Mouse (Mus musculus): Measurements from ENCODE around the gene Chmp4b.

The Chmp4b gene

GRCm38 (mm10) chr2:154641176-154641575, 10.3 kb upstream of the Chmp4b start:
- no peak for DNase-seq (ENCODE audit: low spot score in 2 of 2)

DNA sequence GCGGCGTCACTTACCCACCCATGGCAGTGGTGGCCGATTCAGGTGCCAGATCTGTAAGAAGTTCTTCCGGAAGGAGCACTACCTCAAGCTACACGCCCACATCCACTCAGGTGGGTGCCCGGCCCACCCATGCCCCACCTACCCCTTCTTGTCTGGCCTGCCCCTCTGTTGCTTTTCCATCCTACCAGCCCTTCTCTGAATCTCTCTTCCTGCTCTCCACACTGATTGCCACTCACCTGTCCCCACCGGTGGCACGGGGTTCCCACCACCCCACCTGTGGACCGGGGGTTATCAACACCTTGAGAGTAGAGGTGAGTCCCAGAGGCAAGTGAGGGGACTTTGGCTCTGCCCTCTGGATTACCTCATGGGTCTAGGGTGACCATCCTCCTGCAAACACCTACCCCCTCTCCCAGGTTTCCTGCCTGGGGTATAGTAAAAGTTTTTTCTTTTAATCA, 9.5 kb upstream of the Chmp4b start:
- DNase-seq (ENCODE audit: low spot score in 2 of 2): no peak

DNA sequence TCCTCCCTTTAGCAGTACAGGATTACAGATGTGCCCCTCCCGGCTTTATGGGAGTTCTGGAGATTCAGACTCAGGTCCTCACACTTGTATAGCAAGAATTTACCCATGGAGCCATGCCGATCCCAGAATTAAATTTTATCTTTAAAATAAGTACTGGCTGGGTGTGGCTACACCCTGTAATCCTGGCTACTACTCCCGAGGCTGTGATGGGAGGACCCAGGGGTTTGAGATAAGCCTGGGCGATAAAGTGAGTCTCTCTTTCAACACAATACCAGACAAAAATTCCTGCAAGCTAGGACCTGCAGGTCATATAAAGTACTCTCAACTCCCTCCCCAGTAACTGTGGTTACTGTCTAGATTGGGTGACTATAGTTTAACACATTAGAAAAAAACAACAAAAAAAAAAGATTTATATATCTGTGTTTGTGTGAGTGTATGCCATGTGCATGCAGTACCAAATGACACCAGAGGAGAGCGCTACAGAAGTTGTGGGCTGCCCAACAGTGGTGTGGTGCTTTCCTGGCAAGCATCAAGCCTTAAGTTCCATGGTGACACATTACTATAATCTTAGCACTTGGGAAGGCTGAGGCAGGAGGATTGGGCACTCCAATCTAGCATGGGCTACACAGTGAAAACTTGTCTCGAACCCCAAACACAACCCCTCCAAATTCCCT, 8.7 kb upstream of the Chmp4b start:
- DNase-seq (ENCODE audit: low spot score in 2 of 2): no peak

DNA sequence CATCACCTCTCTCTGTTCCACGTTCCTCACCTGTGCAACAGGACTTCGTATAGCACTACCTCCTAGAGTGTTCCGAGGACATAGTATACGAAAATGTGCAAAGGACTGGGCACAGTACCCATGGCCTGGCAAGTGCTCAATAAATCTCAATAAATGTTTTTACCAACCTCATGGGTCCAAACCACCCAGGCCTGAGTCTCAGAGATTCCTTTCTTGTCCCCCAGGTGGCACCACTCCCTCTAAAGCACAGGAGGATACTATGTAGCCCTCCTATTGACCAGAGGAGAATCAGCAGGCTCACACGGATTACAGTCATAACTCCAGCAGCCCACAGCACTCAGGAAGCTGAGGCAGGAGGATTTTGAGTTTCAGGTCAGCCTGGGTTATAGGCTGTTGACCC, 4.9 kb upstream of the Chmp4b start:
- peak in 1 of 2 experiments; percentile 61 for DNase-seq (ENCODE audit: low spot score in 2 of 2)

DNA sequence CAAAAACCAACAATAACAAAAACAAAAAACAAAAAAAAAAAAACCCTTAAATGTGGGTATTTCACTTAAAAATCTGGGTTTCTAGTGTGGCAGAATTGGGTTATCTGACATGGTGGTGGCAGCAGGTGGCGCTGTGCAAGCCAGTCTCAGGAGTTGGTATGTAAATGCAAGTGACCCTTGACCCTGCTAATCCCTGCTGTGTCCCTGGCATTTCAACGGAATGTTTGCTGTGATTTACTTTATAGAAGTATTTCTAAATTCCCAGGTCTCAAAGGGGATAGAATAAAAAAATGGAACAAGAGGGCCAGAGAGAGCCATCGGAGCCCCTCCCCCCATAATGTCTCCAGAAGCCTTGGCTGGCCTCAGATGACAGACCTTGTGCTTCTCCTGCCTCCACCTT, 3.4 kb upstream of the Chmp4b start:
- peak in 1 of 2 experiments; percentile 62 for DNase-seq (ENCODE audit: low spot score in 2 of 2)

DNA sequence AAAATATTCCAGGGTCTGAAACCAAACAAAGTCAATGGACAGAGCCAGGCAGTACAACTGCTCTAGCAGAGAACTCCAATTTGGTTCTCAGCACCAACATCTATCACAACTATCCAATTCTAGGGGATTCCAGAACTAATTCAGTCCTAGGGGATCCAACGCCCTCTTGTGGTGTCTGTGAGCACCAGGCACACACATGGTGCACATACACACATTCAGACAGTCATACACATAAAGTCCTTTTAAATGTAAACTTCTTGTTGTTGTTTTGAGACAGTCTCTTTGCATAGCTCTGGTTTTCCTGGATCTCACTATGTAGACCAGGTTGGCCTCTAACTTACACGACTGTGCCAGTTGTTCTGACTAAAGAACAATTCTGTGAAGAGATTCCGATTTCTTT, 1.1 kb upstream of the Chmp4b start:
- no peak for DNase-seq (ENCODE audit: low spot score in 2 of 2)

GRCm38 (mm10) chr2:154654976-154655375, 3.5 kb downstream of the Chmp4b start:
- DNase-seq (ENCODE audit: low spot score in 2 of 2): no peak

GRCm38 (mm10) chr2:154655878-154656414, 4.4 kb downstream of the Chmp4b start:
- no peak for DNase-seq (ENCODE audit: low spot score in 2 of 2)

DNA sequence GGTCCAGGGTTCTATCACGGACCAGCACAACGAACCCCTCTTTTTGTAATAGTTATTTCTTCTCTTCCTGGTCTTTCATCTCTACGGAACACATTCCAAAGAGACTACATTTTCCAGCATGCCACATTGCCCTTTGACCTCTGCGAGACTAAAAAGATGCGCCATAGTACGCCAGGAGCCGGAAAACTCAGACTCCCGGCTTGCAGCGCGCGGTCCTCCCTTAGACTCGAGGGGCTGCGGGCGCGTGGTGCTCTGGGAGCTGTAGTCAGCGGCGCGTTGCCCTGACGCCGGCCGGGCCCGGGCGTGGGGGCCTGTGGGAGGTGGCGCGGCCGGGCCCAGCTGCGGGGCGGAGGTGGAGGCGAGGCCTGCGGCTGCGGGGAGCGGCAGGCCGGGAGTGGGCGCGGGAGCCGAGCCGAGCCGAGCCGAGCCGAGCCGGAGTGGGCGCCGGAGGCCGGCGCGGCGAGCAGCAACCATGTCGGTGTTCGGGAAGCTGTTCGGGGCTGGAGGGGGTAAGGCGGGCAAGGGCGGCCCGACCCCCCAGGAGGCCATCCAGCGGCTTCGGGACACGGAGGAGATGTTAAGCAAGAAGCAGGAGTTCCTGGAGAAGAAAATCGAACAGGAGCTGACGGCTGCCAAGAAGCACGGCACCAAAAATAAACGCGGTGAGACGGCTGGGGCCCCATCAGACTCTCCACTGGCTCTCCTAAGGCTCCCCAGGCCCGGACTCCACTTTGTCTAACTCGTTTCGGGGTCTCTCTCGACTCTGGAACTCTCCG, 5.4 kb downstream of the Chmp4b start:
- DNase-seq (ENCODE audit: low spot score in 2 of 2): peak; percentile 92 to 99

DNA sequence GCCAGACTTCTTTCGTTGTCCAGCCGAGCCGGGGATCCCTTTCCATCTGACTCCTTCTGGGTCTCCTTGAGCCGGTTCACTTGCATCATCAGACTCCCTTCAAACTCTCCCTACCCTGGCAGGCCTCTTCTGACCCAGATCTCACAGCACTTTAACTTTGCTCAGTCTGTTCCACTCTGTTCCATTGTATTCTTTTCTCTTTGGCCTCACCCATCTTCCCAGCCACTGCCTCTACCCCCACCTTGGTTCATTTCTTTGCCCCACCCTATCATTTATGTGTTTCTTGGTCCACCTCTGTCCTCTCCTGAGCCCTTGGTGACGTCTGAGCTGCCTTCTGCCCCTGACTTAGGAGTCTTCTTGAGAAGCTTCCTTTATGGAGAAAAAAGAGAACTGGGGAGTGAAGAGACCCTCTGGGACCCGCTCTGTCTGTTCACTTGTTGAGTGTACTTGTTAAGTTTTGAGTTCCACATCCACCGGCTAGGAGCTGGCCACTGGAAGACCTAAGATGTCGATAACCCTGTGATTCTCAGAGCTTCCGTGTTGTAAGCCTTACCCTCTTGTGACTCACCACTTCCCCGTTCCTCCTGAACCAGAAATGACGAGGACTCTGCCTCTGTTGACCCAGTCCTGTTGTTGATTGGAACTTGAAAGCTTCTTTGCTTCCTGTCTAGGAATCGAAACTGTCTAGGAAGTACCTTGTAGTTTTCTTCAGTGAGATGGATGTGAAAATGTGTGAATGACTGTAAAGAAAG, 6.2 kb downstream of the Chmp4b start:
- DNase-seq (ENCODE audit: low spot score in 2 of 2): peak; percentile 51 to 52

DNA sequence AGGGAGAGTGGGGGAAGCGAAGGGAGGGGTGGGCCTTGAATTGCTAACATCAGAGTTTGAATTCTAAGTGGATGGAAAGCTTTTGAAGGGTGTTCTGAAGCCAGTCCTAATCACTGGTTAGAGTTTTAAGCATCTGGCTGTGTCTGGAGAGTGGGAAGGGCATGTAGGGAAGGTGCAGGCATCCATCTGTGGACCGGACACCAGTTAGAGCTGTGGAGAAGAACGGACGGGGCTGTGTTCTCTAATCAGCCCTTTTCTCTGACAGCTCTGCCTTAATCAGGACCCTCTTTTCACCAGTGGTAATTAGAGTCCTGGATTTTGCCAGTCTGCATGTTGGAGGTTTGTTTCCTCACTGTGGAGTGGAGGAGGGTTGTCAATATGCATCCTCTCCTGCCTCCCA, 7.6 kb downstream of the Chmp4b start:
- no peak for DNase-seq (ENCODE audit: low spot score in 2 of 2)

- no peak for DNase-seq (ENCODE audit: low spot score in 2 of 2)
Measured at GRCm38 (mm10) chr2:154659531-154660074, 8.1 kb downstream of the Chmp4b start.

DNA sequence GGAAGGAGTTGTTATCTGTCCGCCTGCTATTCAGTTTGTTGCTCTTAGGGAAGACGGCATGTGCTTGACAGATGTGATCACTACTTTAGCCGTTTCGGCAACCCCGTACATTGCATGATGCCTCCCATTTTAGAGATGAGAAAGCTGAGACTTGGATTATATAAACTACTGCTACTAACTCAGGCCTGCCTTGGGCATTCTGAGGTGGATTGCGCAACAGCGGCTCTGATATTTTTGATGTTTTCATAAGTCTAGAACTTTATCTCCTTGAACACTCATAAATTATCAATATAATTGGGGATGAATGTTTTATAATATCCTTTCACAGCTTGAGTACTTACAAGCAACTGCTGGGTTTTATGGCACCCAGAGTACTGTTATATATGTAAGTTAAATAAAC, 17.2 kb downstream of the Chmp4b start:
- no peak for DNase-seq (ENCODE audit: low spot score in 2 of 2)

DNA sequence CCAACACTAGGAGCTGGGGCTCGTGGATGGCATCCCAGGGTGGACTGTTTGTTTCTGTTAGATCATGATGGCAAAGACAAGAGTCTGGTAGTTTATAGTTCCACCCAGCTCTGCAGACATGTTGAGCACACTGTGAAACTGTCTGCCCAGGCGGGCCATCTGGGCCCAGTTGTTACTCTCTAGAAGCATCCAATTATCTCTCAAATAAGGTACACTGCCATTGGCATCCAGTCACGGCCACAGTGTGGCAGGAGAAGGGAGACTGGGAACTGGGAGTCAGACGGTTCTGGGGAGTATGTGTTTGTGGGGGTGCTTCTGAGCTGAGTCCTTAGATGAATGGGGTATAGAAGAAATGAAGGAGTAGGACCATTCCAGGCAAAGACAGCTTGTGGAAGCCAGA, 18.6 kb downstream of the Chmp4b start:
- no peak for DNase-seq (ENCODE audit: low spot score in 2 of 2)

DNA sequence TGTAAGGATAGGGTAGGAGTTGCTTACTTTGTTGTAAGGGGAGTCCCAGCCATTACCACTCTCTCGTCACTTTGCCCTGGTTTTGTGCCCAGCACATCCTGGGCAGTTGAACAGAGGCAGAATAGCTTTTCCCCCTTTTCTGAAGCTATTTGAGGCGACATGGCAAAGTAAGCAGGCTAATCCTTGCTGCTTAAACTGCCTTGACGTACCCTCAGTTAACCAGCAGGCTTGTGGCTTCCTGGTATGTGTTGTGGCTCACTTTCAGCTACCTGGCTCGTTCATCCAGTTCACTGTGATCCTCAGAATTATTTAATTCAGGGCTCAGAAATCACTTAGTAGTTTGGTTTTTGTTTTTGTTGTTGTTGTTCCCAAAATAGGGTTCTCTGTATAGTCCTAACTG, 19.2 kb downstream of the Chmp4b start:
- no peak for DNase-seq (ENCODE audit: low spot score in 2 of 2)

- DNase-seq (ENCODE audit: low spot score in 2 of 2): no peak
Measured at GRCm38 (mm10) chr2:154674008-154674407, 22.5 kb downstream of the Chmp4b start.

- DNase-seq (ENCODE audit: low spot score in 2 of 2): peak; percentile 57 to 60
Measured at GRCm38 (mm10) chr2:154676653-154677609, 25.4 kb downstream of the Chmp4b start.

DNA sequence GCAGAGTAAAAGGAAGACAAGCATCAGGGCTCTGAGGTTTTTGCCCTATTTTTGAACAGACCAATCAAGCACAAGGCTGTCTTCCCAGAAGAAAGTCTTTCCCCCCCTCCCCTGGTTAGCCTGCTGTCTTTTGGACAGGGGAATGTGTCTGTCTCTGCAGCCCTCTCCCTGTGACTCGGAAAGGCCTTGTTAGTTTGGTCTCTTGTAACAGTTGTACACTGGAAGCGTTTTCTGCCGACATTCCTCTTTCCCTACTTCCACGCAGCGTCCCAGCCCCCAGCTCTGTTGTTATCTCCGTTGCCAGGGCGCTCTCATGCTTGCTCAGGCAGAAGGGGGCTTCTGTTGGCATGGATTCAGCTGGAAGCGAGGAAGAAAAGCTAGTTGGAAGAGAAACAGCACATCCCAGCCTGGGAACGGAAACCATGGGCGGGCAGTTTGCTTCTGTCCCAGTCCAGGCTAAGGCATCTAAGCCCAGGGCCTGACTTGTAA, 26.2 kb downstream of the Chmp4b start:
- DNase-seq (ENCODE audit: low spot score in 2 of 2): no peak

DNA sequence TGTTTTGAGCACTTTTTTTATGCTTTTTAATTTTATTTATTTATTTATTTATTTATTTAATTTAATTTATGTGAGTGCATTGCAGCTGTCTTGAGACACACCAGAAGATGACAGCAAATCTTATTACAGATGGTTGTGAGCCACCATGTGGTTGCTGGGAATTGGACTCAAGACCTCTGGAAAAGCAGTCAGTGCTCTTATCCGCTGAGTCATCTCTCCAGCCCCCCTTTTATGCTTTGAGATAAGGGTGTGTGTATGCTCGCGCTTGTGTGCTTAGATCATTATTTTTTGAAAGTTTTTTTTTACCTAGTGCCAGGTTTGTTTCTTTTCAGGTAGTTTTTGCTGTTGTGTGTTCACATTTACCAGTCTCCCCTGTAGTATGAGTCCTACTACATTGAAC, 27.5 kb downstream of the Chmp4b start:
- DNase-seq (ENCODE audit: low spot score in 2 of 2): no peak

GRCm38 (mm10) chr2:154680337-154680736, 28.8 kb downstream of the Chmp4b start:
- DNase-seq (ENCODE audit: low spot score in 2 of 2): no peak

GRCm38 (mm10) chr2:154680941-154681340, 29.4 kb downstream of the Chmp4b start:
- DNase-seq (ENCODE audit: low spot score in 2 of 2): no peak

Data from spleen, postnatal 10 days (tissue).